Mouse (Mus musculus) spleen, adult 2 months (tissue): ENCODE results near the gene Fam151a.

Experiments used
- CTCF ChIP-seq: fragments of 200-500 bp; IDR thresholded peaks from 2 replicates; pipeline ENCODE4 v1.5.1; 2011; ENCODE audit warnings: mild to moderate bottlenecking, inconsistent platforms; ENCODE audit not compliant: insufficient read depth, insufficient read length, insufficient replicate concordance; ENCODE audit errors: extremely low read depth
- POLR2A ChIP-seq: fragments of 200-500 bp; IDR thresholded peaks from 2 replicates; pipeline ENCODE4 v1.6.1; 2011; ENCODE audit warnings: low read depth, low read length, inconsistent platforms

DNA sequence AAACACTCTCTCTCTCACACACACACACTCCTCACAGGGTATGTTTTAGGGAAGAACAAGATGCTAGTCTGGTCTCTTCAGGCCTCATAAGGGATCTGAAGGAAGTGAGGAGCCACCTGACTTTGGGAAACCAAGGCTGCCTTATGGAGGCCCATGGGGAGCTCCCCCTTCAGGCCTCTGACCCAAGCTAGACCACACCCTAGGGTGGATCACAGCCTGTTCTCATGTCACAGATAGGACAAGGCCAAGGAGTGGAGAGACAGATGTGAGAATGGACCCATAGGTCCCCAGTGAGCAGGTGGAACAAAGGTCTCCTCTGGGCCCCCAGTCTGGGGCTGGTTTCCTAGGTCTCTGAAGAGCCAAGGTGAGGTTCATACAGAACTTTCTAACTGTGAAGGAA is 58.6 kb downstream of the Fam151a start:
- TF ChIP-seq POLR2A (no peak), CTCF (no peak)
